19 mouse cellular contexts compared by ENCODE assay signal in the genomic region with DNA sequence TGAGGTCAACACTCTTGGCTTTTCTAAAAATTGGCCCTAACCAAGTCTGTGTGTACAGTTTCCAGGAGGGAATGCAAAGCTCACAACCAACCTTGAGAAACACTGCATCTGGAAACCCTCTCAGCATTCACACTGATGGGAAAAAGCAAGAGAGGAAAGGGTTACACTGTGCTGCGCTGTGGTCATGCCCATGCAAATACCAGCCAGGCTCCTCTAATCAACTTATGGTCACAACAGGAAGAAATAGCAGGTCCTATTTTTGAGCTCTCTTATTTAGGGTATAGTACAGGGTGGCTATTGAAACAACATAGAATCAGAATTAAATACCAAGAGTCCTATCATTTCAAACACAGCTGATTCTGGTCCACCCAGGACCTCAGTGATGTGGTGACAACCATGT. TPM values are rescaled to one million over a fixed set of nuclear protein-coding genes. Genes with fewer than 3 reads are reported as not detected.
DNase-seq lines count a peak whose midpoint lies in the region; ATAC-seq and TF ChIP-seq lines count a peak whose summit lies in the region.
"Had no signal": no experiment of that assay in that cellular context is flagged by ENCODE, and none has a peak within 500 bp of the region (broad histone marks: within the 10 kb centered on the region; RNA-seq: fewer than 3 reads in every experiment).

No protein-coding gene starts in this region.

- intact Hi-C loops in heart, postnatal 36 days (cut with DNase I) = loop anchor here (5.0 kb wide), 1 partner anchor 37 kb away; the partner anchor contains the start of gene Snrnp25

- 78% methylated on average over 1 of the region's 1 CpGs for WGBS in heart, embryonic 12.5 days
- WGBS in embryonic facial prominence, embryonic 10.5 days = 85% methylated on average over 1 of the region's 1 CpGs

- H3K9me3 ChIP-seq in heart, embryonic 12.5 days (replicated peaks) = no peaks in the 10 kb centered on the region
- H3K9me3 ChIP-seq in embryonic facial prominence, embryonic 10.5 days = no peaks in the 10 kb centered on the region
- H3K9me3 ChIP-seq: stomach, embryonic 15.5 days had no signal

- H3K4me2 ChIP-seq in heart, embryonic 12.5 days = no peak overlapping the region
- H3K4me2 ChIP-seq: hindbrain, embryonic 14.5 days; stomach, embryonic 15.5 days had no signal

- no peak overlapping the region for H3K4me3 ChIP-seq in heart, embryonic 12.5 days
- no peak overlapping the region for H3K4me3 ChIP-seq in layer of hippocampus, adult 2 months
- H3K4me3 ChIP-seq in embryonic facial prominence, embryonic 10.5 days = no peak overlapping the region
- H3K4me3 ChIP-seq: stomach, embryonic 15.5 days had no signal

- H3K4me1 ChIP-seq in heart, embryonic 12.5 days (replicated peaks) = peaks cover 19% of the 10 kb centered on the region
- H3K4me1 ChIP-seq in embryonic facial prominence, embryonic 10.5 days = peaks cover 14% of the 10 kb centered on the region
- H3K4me1 ChIP-seq: stomach, embryonic 15.5 days had no signal

- H3K27me3 ChIP-seq in heart, embryonic 12.5 days (replicated peaks) = no peaks in the 10 kb centered on the region
- no peaks in the 10 kb centered on the region for H3K27me3 ChIP-seq in embryonic facial prominence, embryonic 10.5 days (replicated peaks; ENCODE audit: low read depth, poor library complexity, severe bottlenecking)
- H3K27me3 ChIP-seq: stomach, embryonic 15.5 days had no signal

- ATAC-seq in heart, embryonic 12.5 days (ENCODE audit: insufficient number of reproducible peaks, low FRiP score) = no peak
- ATAC-seq in megakaryocyte, adult 5-6 weeks (ENCODE audit: poor library complexity, severe bottlenecking) = no peak
- ATAC-seq: activated CD4-positive, CD25-positive, alpha-beta regulatory T cell, adult 4 months; forebrain, embryonic 14.5 days had no signal

- DNase-seq in heart, postnatal 36 days = no peak
- DNase-seq in layer of hippocampus, adult 2 months (ENCODE audit: low spot score in 2 of 2) = no peak
- no peak for DNase-seq in layer of hippocampus, adult 9-10 months (ENCODE audit: low spot score)
- DNase-seq in A20 (ENCODE audit: low read depth, low spot score) = peak; percentile 57
- no peak for DNase-seq in embryonic facial prominence, embryonic 10.5 days (ENCODE audit: low spot score)
- DNase-seq in thymus, postnatal 0 days (ENCODE audit: low spot score) = no peak
- DNase-seq: cerebellum, adult 2 months; embryo, embryonic 11 days; kidney, adult 9 months; lung, postnatal 36 days; right cerebral cortex, postnatal 4 days had no signal

- TF ChIP-seq CTCF in layer of hippocampus, adult 2 months (conservative IDR thresholded peaks at IDR 0.05) = no peak

- peak overlapping the region; percentile 66 for H3K27ac ChIP-seq in heart, embryonic 12.5 days (ENCODE audit: poor library complexity, severe bottlenecking)
- H3K27ac ChIP-seq in layer of hippocampus, adult 2 months = peak overlapping the region; percentile 66
- H3K27ac ChIP-seq in embryonic facial prominence, embryonic 10.5 days (replicated peaks) = 0 out of 2 replicates have a peak overlapping the region, but pooled peaks have one; percentile 40
- H3K27ac ChIP-seq: hindbrain, embryonic 14.5 days had no signal

- no peak overlapping the region for H3K9ac ChIP-seq in heart, embryonic 12.5 days
- H3K9ac ChIP-seq: hindbrain, embryonic 14.5 days; stomach, embryonic 15.5 days had no signal

- H3K36me3 ChIP-seq in heart, embryonic 12.5 days = peaks cover 61% of the 10 kb centered on the region
- peaks cover 95% of the 10 kb centered on the region for H3K36me3 ChIP-seq in embryonic facial prominence, embryonic 10.5 days (replicated peaks)

RNA-seq across cellular contexts. Expression of gene Mpg, which starts 18.3 kb away (rescaled TPM):
- 17.8 and 19.1 TPM in 2 replicates for polyA plus RNA-seq in heart, embryonic 12.5 days (2016; fragmentation: Nextera tagmentation; extraction: Ambion mirVana)
- 1 to 10 TPM; 6.7 TPM for total RNA-seq in heart, postnatal 36 days (2021)
- total RNA-seq in layer of hippocampus, adult 2 months (2021) = 10 to 100 TPM; 15.6 to 20.5 TPM
- 31.3 and 33.2 TPM in 2 replicates for polyA plus RNA-seq in embryonic facial prominence, embryonic 10.5 days (2016; fragmentation: Nextera tagmentation; extraction: Ambion mirVana)
- polyA plus RNA-seq in thymus, postnatal 0 days (2015; fragmentation: Nextera tagmentation; extraction: Ambion mirVana) = 30.0 and 36.0 TPM in 2 replicates
- total RNA-seq in megakaryocyte, adult 5-6 weeks (2015) = 9.8 and 12.1 TPM in 2 replicates
- 6.8 and 9.9 TPM in 2 replicates for total RNA-seq in megakaryocyte, adult 5-6 weeks (2017)

RNA-seq across cellular contexts. Expression of gene Rhbdf1, which starts 22.5 kb away (rescaled TPM):
- 42.5 and 47.7 TPM in 2 replicates for polyA plus RNA-seq in heart, embryonic 12.5 days (2016; fragmentation: Nextera tagmentation; extraction: Ambion mirVana)
- 10 to 100 TPM; 24.3 to 25.1 TPM for total RNA-seq in heart, postnatal 36 days (2021)
- total RNA-seq in layer of hippocampus, adult 2 months (2021) = 10 to 100 TPM; 13.4 to 13.8 TPM
- polyA plus RNA-seq in embryonic facial prominence, embryonic 10.5 days (2016; fragmentation: Nextera tagmentation; extraction: Ambion mirVana) = 32.2 and 33.1 TPM in 2 replicates
- polyA plus RNA-seq in thymus, postnatal 0 days (2015; fragmentation: Nextera tagmentation; extraction: Ambion mirVana) = 10.6 and 11.2 TPM in 2 replicates
- total RNA-seq in megakaryocyte, adult 5-6 weeks (2015) = not detected in 2 replicates
- total RNA-seq in megakaryocyte, adult 5-6 weeks (2017) = not detected in 2 replicates

RNA-seq across cellular contexts. Expression of gene Nprl3, which starts 22.9 kb away (rescaled TPM):
- polyA plus RNA-seq in heart, embryonic 12.5 days (2016; fragmentation: Nextera tagmentation; extraction: Ambion mirVana) = 38.6 and 42.8 TPM in 2 replicates
- total RNA-seq in heart, postnatal 36 days (2021) = 10 to 100 TPM; 26.1 to 28.5 TPM
- 10 to 100 TPM; 62.0 to 64.1 TPM for total RNA-seq in layer of hippocampus, adult 2 months (2021)
- 45.9 and 47.8 TPM in 2 replicates for polyA plus RNA-seq in embryonic facial prominence, embryonic 10.5 days (2016; fragmentation: Nextera tagmentation; extraction: Ambion mirVana)
- 38.5 and 39.4 TPM in 2 replicates for polyA plus RNA-seq in thymus, postnatal 0 days (2015; fragmentation: Nextera tagmentation; extraction: Ambion mirVana)
- 6.6 and 10.7 TPM in 2 replicates for total RNA-seq in megakaryocyte, adult 5-6 weeks (2015)
- total RNA-seq in megakaryocyte, adult 5-6 weeks (2017) = 9.5 and 11.9 TPM in 2 replicates

RNA-seq across cellular contexts. Expression of gene Hba-x, which starts 31.6 kb away (rescaled TPM):
- polyA plus RNA-seq in heart, embryonic 12.5 days (2016; fragmentation: Nextera tagmentation; extraction: Ambion mirVana) = 5,912 and 6,218 TPM in 2 replicates
- not detected for total RNA-seq in heart, postnatal 36 days (2021)
- total RNA-seq in layer of hippocampus, adult 2 months (2021) = not detected
- 2,457 and 2,745 TPM in 2 replicates for polyA plus RNA-seq in embryonic facial prominence, embryonic 10.5 days (2016; fragmentation: Nextera tagmentation; extraction: Ambion mirVana)
- polyA plus RNA-seq in thymus, postnatal 0 days (2015; fragmentation: Nextera tagmentation; extraction: Ambion mirVana) = 1.9 and 2.2 TPM in 2 replicates
- total RNA-seq in megakaryocyte, adult 5-6 weeks (2015) = not detected in 2 replicates
- total RNA-seq in megakaryocyte, adult 5-6 weeks (2017) = not detected in 2 replicates
- total RNA-seq: gastrocnemius, adult 8-10 months; layer of hippocampus, postnatal 25 days had no signal
- polyA plus RNA-seq: activated CD4-positive, CD25-positive, alpha-beta regulatory T cell, adult 4 months had no signal

RNA-seq across cellular contexts. Expression of gene Hba-a1, which starts 38.7 kb away (rescaled TPM):
- 11,592 and 12,808 TPM in 2 replicates for polyA plus RNA-seq in heart, embryonic 12.5 days (2016; fragmentation: Nextera tagmentation; extraction: Ambion mirVana)
- total RNA-seq in heart, postnatal 36 days (2021) = over 10,000 TPM in 1 of 2 experiments, 1,000 to 10,000 TPM in 1; 7,538 to 10,107 TPM
- total RNA-seq in layer of hippocampus, adult 2 months (2021) = 100 to 1,000 TPM; 315 to 509 TPM
- 1,672 and 2,000 TPM in 2 replicates for polyA plus RNA-seq in embryonic facial prominence, embryonic 10.5 days (2016; fragmentation: Nextera tagmentation; extraction: Ambion mirVana)
- polyA plus RNA-seq in thymus, postnatal 0 days (2015; fragmentation: Nextera tagmentation; extraction: Ambion mirVana) = 616 and 668 TPM in 2 replicates
- total RNA-seq in megakaryocyte, adult 5-6 weeks (2015) = 53.9 and 134 TPM in 2 replicates
- total RNA-seq in megakaryocyte, adult 5-6 weeks (2017) = 18.7 and 44.2 TPM in 2 replicates

Comparison
In these comparisons a context has a peak if more than half of its experiments do, and no peak if none do; other contexts are left out.
1. RNA of gene Rhbdf1, which starts 22.5 kb away (total RNA-seq): 24.3 to 25.1 TPM in heart, postnatal 36 days and 13.4 to 13.8 TPM in layer of hippocampus, adult 2 months; not detected in megakaryocyte, adult 5-6 weeks; every median in the first group is over 10 times any median in the second.
2. Peak in every context shown above with its lines, with median percentiles within 50 percentile points of each other: H3K27ac ChIP-seq.